Mouse (Mus musculus) frontal cortex, postnatal 36 days (tissue): Measurements from ENCODE around the gene Nab2.

Experiments
- DNase-seq, 2 experiments: peaks; one replicate each; pipeline ENCODE4 v3.0.0; 2022; ENCODE audit warnings: low spot score in 2 of 2

The Nab2 gene

GRCm38 (mm10) chr10:127615591-127615990 is 52.8 kb downstream of the Nab2 start:
- DNase-seq = peak in 1 of 2 experiments; percentile 54

- DNase-seq = no peak
Observed at GRCm38 (mm10) chr10:127615034-127615374, 53.4 kb downstream of the Nab2 start.

- no peak for DNase-seq
Observed at GRCm38 (mm10) chr10:127614236-127615033, 53.9 kb downstream of the Nab2 start.

- no peak for DNase-seq
Observed at GRCm38 (mm10) chr10:127612079-127612775, 56.1 kb downstream of the Nab2 start.
